Mouse (Mus musculus) CH12.LX (cell line): ENCODE results near the gene Ascl2. TPM values are rescaled to one million over a fixed set of nuclear protein-coding genes. Genes with fewer than 3 reads are reported as not detected.

Experiments
- DNase-seq: peaks from one replicate; pipeline ENCODE4 v3.0.0-alpha.2; 2013; ENCODE audit errors: extremely low read depth
- H3K27ac ChIP-seq: 2 replicates; pipeline ENCODE4 v1.5.1; 2012; ENCODE audit warnings: low read depth, mild to moderate bottlenecking, control low read depth, moderate library complexity; ENCODE audit not compliant: insufficient read depth
- H3K27me3 ChIP-seq: replicated peaks from 2 replicates; pipeline ENCODE3; 2012; ENCODE audit warnings: inconsistent platforms
- H3K36me3 ChIP-seq, 2 experiments: replicated peaks in 1 of 2; 2 replicates each; pipeline versions ENCODE3 to v1.6.1; 2012; ENCODE audit warnings: inconsistent platforms in 1 of 2, low read length in 1 of 2, mild to moderate bottlenecking in 1 of 2, mixed read lengths in 1 of 2, moderate library complexity in 1 of 2; ENCODE audit not compliant: control insufficient read depth in 1 of 2, insufficient read depth in 1 of 2
- H3K4me1 ChIP-seq, 2 experiments: 2 replicates each; pipeline ENCODE4 v1.6.1; 2012; ENCODE audit warnings: inconsistent platforms in 1 of 2, moderate library complexity in 1 of 2; ENCODE audit not compliant: insufficient read depth in 2 of 2, control insufficient read depth in 1 of 2
- H3K4me2 ChIP-seq: 2 replicates; pipeline ENCODE4 v1.6.1; 2012; ENCODE audit warnings: low read depth, mild to moderate bottlenecking, control low read depth; ENCODE audit not compliant: poor library complexity, insufficient read depth, severe bottlenecking
- H3K4me3 ChIP-seq, 3 experiments: fragments of 150-350 bp in 1 of 3; sonication (generic) in 1 of 3; replicated peaks in 1 of 3; 2 replicates each; pipeline versions ENCODE3 to v1.5.1; 2011 to 2012; ENCODE audit warnings: low read depth in 2 of 3, low read length in 2 of 3, mild to moderate bottlenecking in 2 of 3, moderate library complexity in 2 of 3, control low read depth in 1 of 3, improper control_type of control experiment in 1 of 3, inconsistent platforms in 1 of 3, mixed read lengths in 1 of 3; ENCODE audit not compliant: poor library complexity in 1 of 3
- H3K79me2 ChIP-seq: replicated peaks from 2 replicates; pipeline ENCODE4 v1.6.1; 2012; ENCODE audit warnings: mild to moderate bottlenecking, moderate library complexity; ENCODE audit not compliant: control insufficient read depth, poor library complexity, insufficient read depth, severe bottlenecking; ENCODE audit errors: extremely low read depth
- H3K9ac ChIP-seq: 2 replicates; pipeline ENCODE4 v1.6.1; 2012; ENCODE audit warnings: low read depth, mild to moderate bottlenecking, control low read depth, moderate library complexity; ENCODE audit not compliant: insufficient read depth
- H3K9me3 ChIP-seq: replicated peaks from 2 replicates; pipeline ENCODE3; 2012; ENCODE audit warnings: low read length, inconsistent platforms, mixed read lengths
- CHD1 ChIP-seq: IDR thresholded peaks from 2 replicates; pipeline ENCODE4 v1.6.1; 2012; ENCODE audit warnings: low read depth, low read length, improper control_type of control experiment, inconsistent platforms
- E2F4 ChIP-seq: IDR thresholded peaks from 2 replicates; pipeline ENCODE4 v1.6.1; 2011; ENCODE audit warnings: low read depth, low read length, improper control_type of control experiment; ENCODE audit not compliant: insufficient replicate concordance
- EP300 ChIP-seq: IDR thresholded peaks from 2 replicates; pipeline ENCODE4 v1.6.1; 2011; ENCODE audit warnings: low read length, improper control_type of control experiment
- GABPA ChIP-seq: IDR thresholded peaks from 2 replicates; pipeline ENCODE4 v1.6.1; 2012; ENCODE audit warnings: low read depth, low read length, improper control_type of control experiment, inconsistent platforms; ENCODE audit not compliant: insufficient replicate concordance
- HCFC1 ChIP-seq: IDR thresholded peaks from 2 replicates; pipeline ENCODE4 v1.6.1; 2012; ENCODE audit warnings: low read depth, mild to moderate bottlenecking, inconsistent platforms, low read length, improper control_type of control experiment
- IRF4 ChIP-seq: IDR thresholded peaks from 2 replicates; pipeline ENCODE4 v1.6.1; 2014; ENCODE audit warnings: low read depth, mild to moderate bottlenecking, inconsistent platforms, low read length, improper control_type of control experiment
- JUND ChIP-seq: conservative IDR thresholded peaks from 2 replicates; pipeline ENCODE4 v1.6.1; 2011; ENCODE audit warnings: low read depth, low read length, improper control_type of control experiment
- KAT2A ChIP-seq: IDR thresholded peaks from 2 replicates; pipeline ENCODE4 v1.6.1; 2012; ENCODE audit warnings: low read length, improper control_type of control experiment, inconsistent platforms; ENCODE audit not compliant: insufficient replicate concordance
- MAFK ChIP-seq: IDR thresholded peaks from 2 replicates; pipeline ENCODE4 v1.6.1; 2011; ENCODE audit warnings: low read length, improper control_type of control experiment; ENCODE audit not compliant: insufficient replicate concordance
- MXI1 ChIP-seq: IDR thresholded peaks from 2 replicates; pipeline ENCODE4 v1.6.1; 2011; ENCODE audit warnings: mild to moderate bottlenecking, low read depth, low read length, improper control_type of control experiment
- MYC ChIP-seq: IDR thresholded peaks from 2 replicates; pipeline ENCODE4 v1.6.1; 2011; ENCODE audit warnings: low read depth, mild to moderate bottlenecking, improper control_type of control experiment, low read length
- PAX5 ChIP-seq: IDR thresholded peaks from 2 replicates; pipeline ENCODE4 v1.6.1; 2012; ENCODE audit warnings: low read length, inconsistent platforms, mixed read lengths
- POLR2A ChIP-seq: IDR thresholded peaks from 2 replicates; pipeline ENCODE4 v1.6.1; 2011; ENCODE audit warnings: low read depth, mild to moderate bottlenecking, improper control_type of control experiment, low read length
- RAD21 ChIP-seq: IDR thresholded peaks from 2 replicates; pipeline ENCODE4 v1.6.1; 2011; ENCODE audit warnings: low read depth, mild to moderate bottlenecking, low read length, improper control_type of control experiment, moderate library complexity
- SMC3 ChIP-seq: IDR thresholded peaks from 2 replicates; pipeline ENCODE4 v1.6.1; 2011; ENCODE audit warnings: low read depth, low read length, improper control_type of control experiment
- TBP ChIP-seq: conservative IDR thresholded peaks from 2 replicates; pipeline ENCODE4 v1.6.1; 2011; ENCODE audit warnings: low read depth, low read length, improper control_type of control experiment
- TCF12 ChIP-seq: IDR thresholded peaks from 2 replicates; pipeline ENCODE4 v1.6.1; 2014; ENCODE audit warnings: low read depth, mild to moderate bottlenecking, inconsistent platforms, low read length, improper control_type of control experiment
- UBTF ChIP-seq: IDR thresholded peaks from 2 replicates; pipeline ENCODE4 v1.6.1; 2012; ENCODE audit warnings: low read depth, mild to moderate bottlenecking, inconsistent platforms, low read length, improper control_type of control experiment, moderate library complexity
- USF1 ChIP-seq: IDR thresholded peaks from 2 replicates; pipeline ENCODE4 v1.6.1; 2014; ENCODE audit warnings: low read depth, mild to moderate bottlenecking, inconsistent platforms, low read length, improper control_type of control experiment
- USF2 ChIP-seq: conservative IDR thresholded peaks from 2 replicates; pipeline ENCODE4 v1.6.1; 2011; ENCODE audit warnings: low read depth, low read length, improper control_type of control experiment
- ZNF384 ChIP-seq: IDR thresholded peaks from 2 replicates; pipeline ENCODE4 v1.6.1; 2012; ENCODE audit warnings: low read depth, low read length, improper control_type of control experiment, inconsistent platforms
- dilution Hi-C: fragments of 300-500 bp; cut with MboI; formaldehyde crosslinking; loops from 2 replicates; pipeline ENCODE4 v1.14.3; 2020; ENCODE audit warnings: low sequenced_read_pairs; ENCODE audit not compliant: extremely low pct_unique_long_range_greater_than_20kb, extremely low pct_ligation_motif_present
- in situ Hi-C: fragments of 300-500 bp; cut with MboI; formaldehyde crosslinking; loops from 3 replicates; pipeline ENCODE4 v1.14.3; 2019; ENCODE audit warnings: low sequenced_read_pairs, low pct_ligation_motif_present, low pct_unique_long_range_greater_than_20kb, mixed read lengths
- polyA plus RNA-seq: library from polyadenylated mRNA; unstranded; fragments of >175 nt; gene quantifications from 2 replicates; pipeline ENCODE4 v1.2.1, GENCODE M21; 2012; ENCODE audit warnings: low read depth; ENCODE audit not compliant: insufficient read length
- total RNA-seq, 2 experiments: library from RNA; depleted of rRNA; stranded (reverse); fragments of 300-350 nt in 1 of 2; fragments of >200 nt in 1 of 2; gene quantifications; 2 replicates each; pipeline ENCODE4 v1.2.3; 2012 to 2014

Ascl2 gene
- total and polyA plus RNA-seq, 3 experiments: not detected

DNA sequence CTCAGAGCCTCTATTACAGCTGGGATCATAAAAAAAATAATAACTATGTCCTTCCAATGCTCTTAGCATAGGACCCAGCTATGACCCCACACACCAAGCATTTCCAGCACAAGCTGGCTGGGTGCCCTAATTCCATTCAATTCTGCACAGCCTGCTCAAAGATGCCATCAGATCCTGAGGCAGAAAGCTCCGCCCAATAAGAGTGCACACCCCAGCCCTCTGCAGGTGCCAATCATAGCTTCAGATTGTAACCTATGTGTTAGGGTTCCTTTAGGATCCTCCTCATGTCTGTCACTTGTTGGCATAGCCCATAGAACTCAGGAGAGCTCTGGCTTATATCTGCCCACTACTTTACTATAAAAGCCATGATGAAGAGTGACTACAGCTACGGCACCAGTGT is 27.9 kb upstream of the Ascl2 start:
- H3K9ac ChIP-seq: no peak overlapping the region
- no peak overlapping the region for H3K27ac ChIP-seq
- no peak overlapping the region for H3K4me2 ChIP-seq
- H3K4me3 ChIP-seq: no peak overlapping the region
- no peaks in the 10 kb centered on the region for H3K79me2 ChIP-seq
- dilution Hi-C loops (no loop called here), in situ Hi-C loops (no loop called here)
- TF ChIP-seq ZNF384 (no peak), IRF4 (no peak), JUND (no peak), MXI1 (no peak), MYC (no peak), PAX5 (no peak), MAFK (no peak), UBTF (no peak), RAD21 (no peak), TBP (no peak), POLR2A (no peak), USF2 (no peak), KAT2A (no peak), USF1 (no peak), TCF12 (no peak)
- peaks cover 0 to 13% of the 10 kb centered on the region in 2 experiments for H3K36me3 ChIP-seq
- DNase-seq: no peak
- no peaks in the 10 kb centered on the region for H3K27me3 ChIP-seq
- no peaks in the 10 kb centered on the region for H3K9me3 ChIP-seq
- H3K4me1 ChIP-seq: peaks cover 3 to 15% of the 10 kb centered on the region in 2 experiments

GRCm38 (mm10) chr7:142995630-142996338 is 26.7 kb upstream of the Ascl2 start:
- dilution Hi-C loops: no loop called here
- TF ChIP-seq EP300 (no peak), E2F4 (no peak), KAT2A (no peak), GABPA (no peak), CHD1 (no peak), SMC3 (no peak), HCFC1 (no peak), MAFK (no peak)
- TF ChIP-seq, all 38 proteins: peak for 0
- peaks cover 0 to 19% of the 10 kb centered on the region in 2 experiments for H3K36me3 ChIP-seq
- in situ Hi-C loops: no loop called here
- H3K27ac ChIP-seq: no peak overlapping the region
- H3K9ac ChIP-seq: no peak overlapping the region
- DNase-seq: no peak
- no peaks in the 10 kb centered on the region for H3K79me2 ChIP-seq
- no peak overlapping the region for H3K4me3 ChIP-seq
- no peak overlapping the region for H3K4me2 ChIP-seq
- H3K27me3 ChIP-seq: no peaks in the 10 kb centered on the region
- H3K9me3 ChIP-seq: no peaks in the 10 kb centered on the region
- peaks cover 3 to 14% of the 10 kb centered on the region in 2 experiments for H3K4me1 ChIP-seq
